Mouse (Mus musculus): ENCODE measurements around the gene Cadm2. TPM values are rescaled to one million over a fixed set of nuclear protein-coding genes. Genes with fewer than 3 reads are reported as not detected.

Cadm2 gene
- polyA plus RNA-seq, 2 experiments from 2014 or later: 0.13 TPM; not detected in 1

DNA sequence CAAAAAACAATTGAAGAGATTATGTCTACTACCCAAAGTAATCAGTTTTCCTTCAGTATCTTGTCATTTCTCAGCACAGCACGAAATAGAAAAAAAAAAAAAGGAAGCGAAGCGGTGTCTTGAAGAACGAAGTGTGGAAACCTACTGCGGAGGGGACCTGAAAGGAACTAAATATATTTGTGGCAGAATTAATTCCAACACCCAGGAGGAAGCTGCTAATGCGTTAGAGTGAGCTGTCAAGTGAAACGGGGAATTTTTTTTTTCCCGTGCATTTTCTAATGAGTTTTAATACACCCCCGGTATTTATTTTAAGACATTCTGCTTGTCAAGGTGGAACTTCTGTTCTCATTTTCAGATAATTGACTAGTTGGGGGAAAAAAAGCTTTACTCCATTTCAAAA is 111.6 kb downstream of the Cadm2 start:
- ATAC-seq: no peak

DNA sequence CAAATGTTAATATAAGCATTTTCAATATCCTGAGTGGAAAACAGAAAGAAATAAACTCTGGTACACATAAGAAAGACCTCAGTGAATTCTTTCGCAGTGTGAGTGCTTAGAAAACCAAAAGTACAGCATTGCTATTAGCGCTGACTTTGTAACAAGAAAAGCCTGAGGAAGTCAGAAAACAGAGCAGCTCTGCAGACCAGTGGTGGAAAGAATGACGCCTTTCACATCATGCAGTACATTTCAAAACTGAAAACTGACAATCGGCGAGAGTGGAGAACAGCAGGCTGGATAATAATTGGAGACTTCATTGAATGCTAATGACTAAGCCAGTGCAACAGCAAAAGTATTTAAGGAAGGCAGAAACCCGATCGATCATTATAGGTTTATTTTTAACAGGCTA is 138.2 kb downstream of the Cadm2 start:
- no peak for ATAC-seq

DNA sequence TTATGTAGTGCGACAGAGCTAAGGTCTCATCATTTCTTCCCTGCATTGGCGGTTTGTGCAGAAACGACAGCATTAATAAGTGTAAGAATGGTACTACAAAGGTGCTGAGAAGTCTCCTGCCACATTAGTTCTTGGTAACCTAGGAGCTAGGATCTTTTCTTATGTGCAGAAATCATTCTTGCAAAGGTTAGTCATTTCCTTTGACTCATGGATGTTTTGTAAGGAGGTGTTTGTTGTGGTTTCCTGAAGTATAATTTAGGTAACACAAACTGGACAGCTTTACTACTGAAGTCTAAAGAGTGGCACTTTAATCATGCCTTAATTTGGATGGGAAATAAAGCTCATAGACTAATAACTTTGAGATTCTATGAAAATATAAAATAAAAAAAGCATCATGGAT is 153.7 kb downstream of the Cadm2 start:
- ATAC-seq: no peak

- no peak for ATAC-seq
Measured at GRCm38 (mm10) chr16:67436301-67436700, 184.4 kb downstream of the Cadm2 start.

- no peak for ATAC-seq
Measured at GRCm38 (mm10) chr16:67425371-67425770, 195.3 kb downstream of the Cadm2 start.

- ATAC-seq: no peak
Measured at GRCm38 (mm10) chr16:67410926-67411325, 209.8 kb downstream of the Cadm2 start.

DNA sequence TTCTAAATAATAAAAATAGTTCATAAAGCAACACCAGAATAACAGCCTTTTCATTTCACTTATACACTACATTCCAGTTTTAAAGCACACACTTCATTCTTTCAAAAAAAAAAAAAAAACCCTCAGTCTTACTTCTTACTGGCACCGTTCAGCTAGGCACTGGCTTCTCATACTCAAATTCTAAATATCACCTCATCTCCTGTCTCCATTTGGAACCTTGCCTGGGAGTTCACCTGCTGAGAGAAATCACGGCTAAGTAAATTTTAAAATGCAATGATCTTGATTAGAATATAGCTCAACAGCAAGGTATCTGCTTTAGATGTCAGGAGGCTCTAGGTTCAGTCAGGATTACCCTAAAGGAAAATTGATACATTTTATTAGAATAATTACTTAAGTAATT is 210.2 kb downstream of the Cadm2 start:
- ATAC-seq: no peak

DNA sequence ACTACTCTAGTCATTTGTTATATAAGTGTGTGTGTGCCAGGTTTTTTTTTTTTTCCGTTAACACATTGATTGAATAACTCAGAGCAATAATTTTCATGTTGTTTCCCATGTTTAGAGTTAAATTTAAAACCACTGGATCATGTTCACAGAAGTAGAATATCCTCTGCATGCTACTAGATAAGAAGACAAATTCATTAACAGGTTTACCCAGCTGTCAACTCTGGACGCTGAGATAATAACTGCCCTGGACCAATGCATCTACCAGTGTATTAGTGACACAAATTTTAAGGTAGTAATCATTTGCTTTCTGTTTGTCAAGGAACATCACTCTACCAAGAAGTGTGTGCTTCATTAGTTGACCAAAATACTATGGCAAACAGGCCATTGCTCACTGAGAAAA is 253.0 kb downstream of the Cadm2 start:
- no peak for ATAC-seq

GRCm38 (mm10) chr16:67348011-67348410 is 272.7 kb downstream of the Cadm2 start:
- ATAC-seq: no peak

- ATAC-seq: no peak
Measured at GRCm38 (mm10) chr16:67347561-67347960, 273.1 kb downstream of the Cadm2 start.

GRCm38 (mm10) chr16:67346621-67347290 is 274.0 kb downstream of the Cadm2 start:
- ATAC-seq: no peak

GRCm38 (mm10) chr16:67344194-67344593 is 276.5 kb downstream of the Cadm2 start:
- ATAC-seq: no peak

DNA sequence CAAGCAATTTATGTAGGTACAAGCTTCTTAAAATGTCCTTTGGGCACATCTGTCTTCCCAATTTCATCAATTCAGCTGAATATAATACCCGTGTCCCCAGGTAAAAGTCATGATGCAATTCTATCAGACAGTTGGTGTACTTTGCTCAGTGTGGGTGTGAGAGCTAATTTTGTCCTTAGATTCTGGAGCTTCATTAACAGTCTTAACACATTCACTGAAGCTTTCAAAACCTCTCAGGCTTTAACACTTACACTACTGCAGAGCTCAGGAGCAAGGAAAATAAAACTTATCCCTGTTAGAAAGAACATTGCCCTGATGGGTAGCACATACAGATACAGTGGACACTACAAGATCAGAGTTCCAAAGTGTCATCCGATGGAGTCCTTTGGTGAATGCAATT is 309.7 kb downstream of the Cadm2 start:
- no peak for ATAC-seq

DNA sequence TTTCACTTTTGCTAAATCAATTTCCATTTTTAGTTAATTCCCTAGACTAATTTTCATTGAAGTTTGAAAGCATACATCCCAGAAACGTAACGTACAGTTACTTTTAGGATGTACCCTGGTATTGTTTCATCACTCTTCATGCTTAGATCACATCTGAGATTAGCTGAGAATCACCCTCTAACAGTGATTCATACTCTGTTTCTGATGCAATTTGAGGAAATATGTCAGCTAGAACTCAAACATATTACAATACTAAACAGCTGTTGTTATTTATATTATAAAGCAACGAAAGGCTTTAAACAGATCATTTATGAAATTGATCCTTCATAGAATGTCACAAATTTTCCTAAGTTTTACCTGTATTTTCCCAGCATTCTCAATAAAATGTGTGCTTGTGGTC is 336.0 kb downstream of the Cadm2 start:
- no peak for ATAC-seq

DNA sequence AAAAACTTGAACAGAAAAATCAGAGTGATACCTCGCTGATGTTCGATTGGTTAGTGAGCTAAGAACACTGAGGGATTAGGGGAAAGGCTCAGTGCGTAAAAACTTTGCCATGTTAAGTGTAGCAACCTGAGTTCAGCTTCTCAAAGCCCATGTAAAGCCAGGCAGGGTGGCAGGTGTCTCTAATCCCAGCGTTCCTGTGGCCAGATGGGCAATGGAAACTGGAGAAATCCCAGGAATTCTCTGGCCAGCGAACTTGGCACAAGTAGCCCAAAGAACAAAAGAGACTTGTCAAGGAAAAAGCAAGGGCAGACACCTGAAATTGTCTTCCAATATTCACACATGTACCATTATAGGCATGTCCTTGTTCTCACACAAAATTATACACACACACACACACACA is 377.1 kb downstream of the Cadm2 start:
- no peak for ATAC-seq

GRCm38 (mm10) chr16:67234862-67235261 is 385.8 kb downstream of the Cadm2 start:
- ATAC-seq: no peak

- ATAC-seq: no peak
Measured at GRCm38 (mm10) chr16:67226696-67227095, 394.0 kb downstream of the Cadm2 start.

GRCm38 (mm10) chr16:67203329-67203728 is 417.4 kb downstream of the Cadm2 start:
- no peak for ATAC-seq

DNA sequence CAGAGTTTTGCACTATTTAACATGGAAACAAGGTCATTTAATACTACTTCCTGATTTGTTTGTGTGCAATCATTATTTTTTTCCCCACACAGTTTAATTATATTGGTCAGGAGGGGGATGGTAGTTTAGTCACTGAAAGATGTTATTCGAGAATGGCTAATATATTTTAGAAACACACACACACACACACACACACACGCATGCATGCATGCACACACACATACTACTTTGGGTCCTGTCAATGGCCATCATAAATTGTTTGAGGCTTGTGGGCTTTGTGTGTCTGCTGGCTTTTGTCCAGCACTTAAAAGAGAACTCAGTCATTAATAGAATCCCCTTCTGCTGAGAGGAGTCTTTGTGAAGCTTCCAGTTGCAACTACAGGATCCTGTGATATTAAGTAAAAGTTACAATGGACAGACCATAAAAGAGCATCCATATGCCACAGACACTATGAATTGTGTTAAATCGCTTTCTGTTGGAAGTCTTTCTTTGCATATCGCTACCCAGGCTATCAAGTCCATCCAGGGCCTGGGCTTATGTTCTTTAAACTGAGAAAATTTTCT is 427.8 kb downstream of the Cadm2 start:
- no peak for ATAC-seq

GRCm38 (mm10) chr16:67192395-67192794 is 428.3 kb downstream of the Cadm2 start:
- ATAC-seq: no peak

DNA sequence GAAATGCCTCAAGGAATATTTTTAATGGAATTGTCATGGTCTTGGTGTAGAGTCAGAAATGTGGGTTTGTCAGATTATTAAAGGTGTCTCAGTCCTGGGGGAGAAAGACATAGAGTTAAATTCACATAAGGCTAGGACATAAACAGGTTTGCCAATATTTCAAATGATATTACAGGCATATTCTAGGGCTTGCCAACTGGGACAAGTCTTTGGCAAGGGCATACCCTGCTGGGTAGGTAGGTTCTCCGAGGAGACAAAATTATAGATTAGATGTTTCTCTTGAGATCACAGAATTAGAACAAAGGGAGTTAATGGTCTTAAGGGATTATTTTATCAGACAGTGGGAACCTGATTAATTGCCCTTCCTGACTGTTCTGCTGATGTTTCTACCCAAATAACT is 434.4 kb downstream of the Cadm2 start:
- no peak for ATAC-seq

DNA sequence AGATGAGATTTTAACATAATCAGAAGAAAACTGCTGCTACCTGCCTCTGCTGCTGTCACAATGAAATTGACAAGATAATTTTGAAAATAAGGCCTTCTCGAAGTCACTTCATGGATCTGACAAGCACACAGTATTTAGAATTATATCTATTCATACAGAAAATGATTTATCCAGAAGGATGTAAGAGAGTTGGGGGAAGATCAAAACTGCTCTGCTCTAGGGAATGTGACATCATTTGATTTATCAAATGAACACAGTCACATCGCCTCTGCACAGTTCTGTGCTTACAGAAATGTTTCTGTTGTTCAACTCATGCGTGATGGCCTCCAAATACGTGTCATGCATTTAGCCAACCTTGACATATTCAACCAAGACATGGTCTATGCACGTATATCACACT is 437.8 kb downstream of the Cadm2 start:
- no peak for ATAC-seq

GRCm38 (mm10) chr16:67175386-67175785 is 445.3 kb downstream of the Cadm2 start:
- no peak for ATAC-seq

GRCm38 (mm10) chr16:67162211-67162790 is 458.4 kb downstream of the Cadm2 start:
- ATAC-seq: no peak

DNA sequence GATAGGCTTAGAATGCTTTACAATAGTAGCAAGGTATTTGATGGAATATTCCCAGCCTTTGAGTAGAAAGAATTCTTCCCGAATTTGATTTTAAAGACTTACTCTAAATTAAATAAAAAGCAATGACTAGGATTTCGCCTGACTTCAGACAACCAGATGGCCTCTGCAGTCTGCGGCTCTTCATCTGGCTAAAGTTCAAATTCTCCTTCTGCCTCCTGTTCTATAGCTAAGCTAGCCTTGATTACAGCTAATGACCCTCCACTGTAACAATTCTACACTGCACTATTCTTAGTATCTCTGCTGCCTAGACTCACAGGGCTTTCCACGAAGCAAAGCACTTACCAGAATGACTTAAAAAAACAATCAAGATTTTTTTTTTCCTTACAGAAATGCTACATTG is 495.9 kb downstream of the Cadm2 start:
- no peak for ATAC-seq
